Mouse (Mus musculus): ENCODE results near the gene Frrs1.

The Frrs1 gene

DNA sequence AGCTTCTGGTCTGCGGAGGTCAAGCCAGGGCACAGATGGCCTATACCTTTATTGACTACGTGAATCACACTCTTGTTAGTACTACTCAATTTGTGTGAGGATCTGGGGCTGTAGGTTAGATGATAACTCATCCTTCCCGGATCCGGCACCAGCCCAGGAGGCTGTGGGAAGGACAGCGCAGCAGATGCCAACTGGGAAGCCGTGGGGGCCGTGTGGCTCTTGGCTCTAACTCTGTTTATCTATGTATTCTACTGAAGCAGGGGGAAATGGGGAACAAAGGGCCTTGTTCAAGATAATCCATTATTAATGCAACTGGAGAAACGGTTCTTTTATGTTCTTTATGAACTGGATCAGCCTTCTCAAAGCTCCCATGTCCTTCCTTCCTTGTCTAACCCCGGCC, 47.3 kb downstream of the Frrs1 start:
- DNase-seq (ENCODE audit: low spot score) = no peak

DNA sequence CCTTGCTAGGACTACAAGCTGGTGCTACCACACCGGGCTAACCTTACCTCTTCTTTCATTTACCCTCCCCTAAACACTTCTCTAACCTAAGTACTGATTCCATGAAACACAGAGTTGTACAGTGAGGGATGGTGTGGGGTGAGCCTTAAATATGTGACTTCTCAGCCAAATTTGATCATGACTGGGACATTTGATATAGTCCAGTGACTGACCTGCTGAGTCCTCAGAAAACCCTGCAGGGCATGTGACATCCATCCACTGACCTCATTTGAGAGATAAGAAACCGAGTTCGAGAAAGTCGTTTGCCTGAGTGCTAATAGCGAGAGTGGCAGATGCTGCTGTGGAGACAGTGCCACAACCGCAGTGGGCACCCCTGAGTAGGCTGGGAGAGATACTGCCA, 55.1 kb downstream of the Frrs1 start:
- DNase-seq (ENCODE audit: low spot score) = no peak

DNA sequence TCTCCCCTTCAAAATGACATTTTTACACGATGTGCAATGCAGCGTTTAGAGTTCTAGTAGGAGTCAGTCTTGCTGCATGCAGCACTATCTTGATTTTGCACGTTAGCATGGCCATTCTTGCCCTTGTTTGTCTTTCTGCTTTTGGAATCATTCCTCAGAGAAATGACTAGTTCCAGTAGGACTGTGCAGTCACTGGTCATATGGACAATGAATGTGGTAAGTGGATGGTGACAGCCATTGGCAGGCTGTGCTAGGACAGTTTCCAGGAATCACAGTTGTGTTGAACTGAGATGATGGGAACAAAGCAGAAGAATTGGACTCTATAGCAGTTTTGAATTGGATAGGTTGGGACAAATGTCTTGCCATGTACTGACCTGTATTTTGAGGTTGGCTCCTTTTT, 55.7 kb downstream of the Frrs1 start:
- no peak for DNase-seq (ENCODE audit: low spot score)

DNA sequence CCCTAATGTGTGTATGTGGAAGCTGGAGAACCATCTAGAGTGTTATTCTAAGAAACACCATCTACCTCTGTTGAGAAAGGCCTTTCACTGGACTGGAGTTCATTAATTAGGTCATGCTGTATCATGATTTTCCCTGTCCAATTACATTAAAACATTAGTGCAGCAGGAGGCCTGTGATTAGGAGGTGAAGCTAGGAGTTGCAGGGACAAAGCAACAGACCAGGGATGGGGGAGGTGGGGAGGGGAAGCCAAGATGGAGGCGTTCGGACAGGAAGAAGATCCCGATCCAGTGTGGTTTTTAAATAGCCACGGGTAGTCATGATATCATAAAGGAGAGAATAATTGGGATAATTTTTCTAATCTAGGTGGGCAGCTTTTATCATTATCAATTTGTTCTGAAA, 57.8 kb downstream of the Frrs1 start:
- DNase-seq (ENCODE audit: low spot score) = no peak

DNA sequence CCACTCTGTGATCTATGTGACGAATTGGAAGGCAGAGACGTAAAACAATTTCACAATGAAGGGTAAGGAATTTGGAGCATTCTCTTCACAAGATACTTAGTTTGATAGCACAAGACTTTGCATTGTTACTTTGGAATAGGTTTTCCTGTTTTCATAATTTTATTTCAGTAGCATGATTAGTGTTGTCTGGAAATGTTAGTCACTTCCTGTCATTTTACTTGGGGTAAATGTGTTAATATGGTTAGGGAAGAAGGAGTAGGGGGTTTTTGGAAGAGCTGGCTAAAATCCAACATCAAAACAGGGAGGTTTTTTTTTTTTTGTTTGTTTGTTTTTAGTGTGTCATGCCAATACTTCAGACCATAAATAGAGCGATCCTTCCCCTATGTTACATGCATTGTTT, 62.3 kb downstream of the Frrs1 start:
- no peak for DNase-seq (ENCODE audit: low spot score)

DNA sequence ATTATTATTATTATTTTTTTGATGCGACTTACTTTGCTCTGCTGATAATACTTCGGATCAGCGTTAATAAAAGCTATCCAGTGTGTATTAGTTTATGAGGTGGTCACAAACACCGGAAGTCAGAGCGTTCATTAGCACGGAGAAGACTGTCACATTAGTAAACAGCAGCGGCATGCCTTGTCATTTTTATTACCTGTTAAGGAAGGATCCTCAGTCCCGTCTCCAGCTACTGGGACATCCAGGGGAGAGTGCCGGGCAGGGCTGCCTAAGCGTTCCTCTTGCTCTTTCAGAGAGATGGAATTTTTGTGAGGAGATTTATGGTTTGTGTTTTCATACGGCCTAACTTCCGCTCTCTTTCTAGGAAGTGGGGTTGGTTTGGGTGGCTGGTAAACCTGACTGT, 63.8 kb downstream of the Frrs1 start:
- DNase-seq (ENCODE audit: low spot score) = no peak

DNA sequence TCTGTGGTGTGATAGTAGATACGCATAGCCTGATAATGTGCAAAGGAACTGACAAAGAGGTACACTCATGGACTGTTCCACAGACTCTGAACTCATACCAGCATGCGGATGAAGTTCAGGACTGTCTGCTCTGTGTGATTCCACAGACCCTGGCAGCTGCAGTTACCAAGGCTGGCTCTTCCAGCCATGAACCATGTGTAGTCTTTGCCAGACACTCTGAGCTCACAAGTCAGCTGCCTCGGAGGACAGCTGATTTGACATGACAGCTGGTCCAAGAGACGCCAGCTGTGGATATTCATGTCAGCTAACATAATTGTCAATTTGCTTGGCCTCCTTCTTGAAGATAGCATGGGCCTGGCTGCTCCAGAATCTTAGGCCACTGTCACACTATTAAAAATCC, 69.7 kb downstream of the Frrs1 start:
- DNase-seq (ENCODE audit: low spot score) = no peak

DNA sequence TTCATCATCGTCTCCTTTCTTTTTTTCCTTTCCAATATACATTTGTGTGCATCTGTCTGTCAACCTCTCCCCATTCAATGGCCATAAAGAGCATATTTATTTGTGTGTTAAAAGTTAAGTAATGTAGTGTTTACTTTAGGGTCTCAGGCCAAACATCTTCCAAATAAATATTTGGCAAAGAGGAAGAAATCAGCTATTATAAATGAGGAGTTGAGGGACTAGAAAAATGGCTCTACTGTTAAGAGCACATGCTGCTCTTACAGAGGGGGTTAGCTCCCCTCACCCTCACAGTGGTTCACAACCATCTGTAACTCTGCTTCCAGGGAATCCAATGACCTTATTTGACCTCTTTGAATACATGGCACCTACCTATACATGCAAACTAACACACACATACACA, 73.9 kb downstream of the Frrs1 start:
- DNase-seq (ENCODE audit: low spot score) = no peak

DNA sequence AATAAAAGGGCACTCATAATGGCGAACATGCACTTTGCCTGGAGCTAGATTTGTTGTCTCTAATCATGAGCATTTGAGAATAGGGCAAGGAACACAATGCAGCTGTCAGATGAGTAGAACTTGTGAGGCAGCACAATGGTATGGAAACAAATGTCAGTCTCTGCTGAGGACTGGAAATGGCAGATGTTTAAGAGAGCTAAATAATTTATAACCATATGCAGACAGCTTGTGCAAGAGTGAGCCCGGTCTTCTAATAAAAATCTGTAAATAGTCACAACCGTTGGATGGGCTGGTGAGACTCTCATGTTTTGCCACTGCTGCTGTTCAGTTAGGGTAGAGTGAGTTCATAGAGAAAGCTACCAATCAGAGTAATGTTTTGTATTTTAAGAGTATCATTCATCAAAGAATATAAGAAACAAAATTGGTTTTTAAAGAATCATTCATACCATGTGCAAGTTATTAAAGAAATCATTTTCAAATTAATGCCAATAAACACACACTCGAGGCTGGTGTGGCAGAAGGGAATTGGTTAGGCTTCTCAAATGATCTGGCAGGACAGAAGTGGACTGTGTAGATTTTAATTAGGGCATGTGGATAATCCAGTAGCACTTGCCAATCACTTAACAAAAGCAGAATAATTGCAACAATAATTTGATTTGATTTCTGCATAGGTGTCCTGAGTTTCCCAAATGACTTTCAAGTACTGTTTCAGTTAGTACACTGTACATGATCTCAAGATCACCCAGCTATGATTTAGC, 77.8 kb downstream of the Frrs1 start:
- no peak for DNase-seq (ENCODE audit: low spot score)

DNA sequence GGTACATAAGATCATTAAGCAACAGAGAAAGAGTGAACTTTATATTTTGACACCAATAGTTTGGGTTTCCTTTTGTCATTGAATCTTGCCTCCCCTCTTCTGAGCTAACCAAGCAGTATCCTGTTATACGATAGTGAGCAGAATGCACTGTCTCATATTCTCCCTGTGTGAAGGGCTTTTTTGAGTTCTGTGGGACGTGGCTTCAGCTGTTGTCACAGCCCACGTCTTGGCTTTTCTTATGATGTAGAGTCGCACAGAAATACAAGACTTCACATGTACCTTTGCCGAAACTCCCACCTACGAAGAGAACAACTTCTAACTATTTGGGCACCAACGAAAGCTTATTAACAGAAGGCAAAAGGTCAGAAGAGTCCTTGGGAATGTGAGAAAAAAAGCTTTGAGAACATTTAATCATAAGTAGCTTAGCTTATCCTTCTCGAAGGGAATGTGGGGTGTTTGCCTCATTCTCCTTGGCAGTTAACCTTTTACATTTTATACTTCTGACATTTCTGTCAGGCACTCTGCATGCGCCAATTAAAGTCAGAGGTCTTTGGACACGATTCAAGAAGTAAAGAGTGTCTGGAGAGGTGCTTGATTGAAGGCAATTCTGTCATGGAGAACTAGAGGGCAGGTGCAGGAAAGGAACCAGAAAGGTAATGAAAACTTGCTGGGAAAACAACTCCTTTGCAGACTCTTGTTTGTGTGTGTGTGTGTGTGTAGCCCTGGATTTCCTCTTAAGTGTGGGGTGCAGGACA, 81.7 kb downstream of the Frrs1 start:
- no peak for DNase-seq (ENCODE audit: low spot score)

DNA sequence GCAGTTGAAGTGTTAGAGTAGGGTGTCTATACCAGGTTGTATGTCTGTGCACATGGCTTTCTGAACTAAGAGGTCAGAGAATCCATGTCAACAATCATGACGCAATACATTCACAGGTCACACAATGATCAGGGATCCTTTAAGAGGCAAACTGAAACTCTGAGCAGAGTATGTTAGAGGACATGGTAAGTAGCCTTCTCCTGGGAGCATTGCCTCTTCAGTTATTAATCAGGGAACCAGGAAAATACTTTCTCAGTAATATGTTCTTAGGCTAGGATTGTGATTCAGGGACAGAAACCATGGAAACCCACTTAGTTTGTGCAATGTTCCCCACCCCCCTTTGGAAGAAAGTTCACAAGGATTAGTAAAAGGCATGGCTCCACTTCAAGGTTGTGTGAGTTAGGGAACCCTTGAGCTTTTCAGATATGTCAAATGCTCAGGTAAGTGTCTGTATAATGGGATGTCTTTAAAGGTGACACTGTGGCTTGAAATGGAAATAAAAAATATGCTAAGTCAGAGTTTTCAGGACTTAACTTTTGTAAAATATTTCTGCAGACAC, 82.4 kb downstream of the Frrs1 start:
- DNase-seq (ENCODE audit: low spot score) = no peak

DNA sequence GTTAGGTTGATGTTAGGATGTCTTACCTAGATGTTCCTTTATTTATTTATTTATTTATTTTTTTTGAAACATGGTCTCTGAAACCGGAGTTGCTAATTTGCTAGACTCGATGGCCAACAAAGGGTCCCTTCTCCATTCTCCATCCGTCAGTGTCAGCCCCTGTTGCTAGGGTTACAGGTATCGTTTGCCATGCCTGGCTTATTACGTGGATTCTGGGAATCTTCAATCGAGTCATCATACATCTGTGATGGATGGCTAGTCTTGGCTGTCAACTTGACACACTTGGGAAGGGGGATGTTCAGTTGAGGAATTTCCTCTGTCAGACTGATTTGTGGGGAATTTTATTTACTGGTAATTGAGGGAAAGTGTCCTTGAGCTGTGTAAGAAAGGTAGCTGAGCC, 83.5 kb downstream of the Frrs1 start:
- DNase-seq (ENCODE audit: low spot score) = no peak

DNA sequence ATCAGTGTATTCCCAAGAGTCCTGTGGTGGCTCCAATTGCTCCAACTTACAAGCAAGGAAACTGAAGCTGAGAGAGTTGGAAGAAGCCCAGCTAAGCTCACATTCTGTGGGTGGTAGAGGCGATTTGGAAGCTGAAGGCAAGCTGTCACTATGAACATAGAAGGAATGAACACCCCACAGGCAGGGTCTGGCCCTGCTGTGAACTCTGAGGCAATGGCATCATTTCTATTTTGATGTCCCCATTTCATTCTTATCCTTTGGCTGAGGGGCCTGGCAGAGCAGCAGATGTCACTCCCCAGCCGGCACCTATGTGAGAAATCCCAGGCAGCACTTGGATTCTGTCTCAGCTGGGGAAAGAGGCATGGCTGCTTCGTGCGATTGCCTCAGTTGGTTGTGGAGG, 84.2 kb downstream of the Frrs1 start:
- no peak for DNase-seq (ENCODE audit: low spot score)

DNA sequence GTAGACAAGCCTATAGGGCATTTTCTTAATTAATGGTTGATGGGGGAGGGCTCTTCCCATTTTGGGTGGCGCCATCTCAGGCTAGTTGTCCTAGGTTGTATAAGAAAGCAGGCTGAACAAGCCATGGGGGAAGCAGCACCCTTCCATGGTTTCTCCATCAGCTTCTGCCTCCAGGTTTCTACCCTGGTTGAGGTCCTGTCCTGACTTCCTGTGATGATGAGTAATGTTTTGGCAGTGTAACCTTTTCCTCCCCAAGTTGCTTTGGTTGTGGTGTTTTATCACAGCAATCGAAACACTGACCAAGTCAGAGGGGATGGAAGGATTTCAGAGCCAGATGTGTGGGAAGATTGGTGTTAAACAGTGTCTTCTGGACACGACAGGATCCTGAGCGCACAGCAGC, 87.2 kb downstream of the Frrs1 start:
- DNase-seq (ENCODE audit: low spot score) = no peak

DNA sequence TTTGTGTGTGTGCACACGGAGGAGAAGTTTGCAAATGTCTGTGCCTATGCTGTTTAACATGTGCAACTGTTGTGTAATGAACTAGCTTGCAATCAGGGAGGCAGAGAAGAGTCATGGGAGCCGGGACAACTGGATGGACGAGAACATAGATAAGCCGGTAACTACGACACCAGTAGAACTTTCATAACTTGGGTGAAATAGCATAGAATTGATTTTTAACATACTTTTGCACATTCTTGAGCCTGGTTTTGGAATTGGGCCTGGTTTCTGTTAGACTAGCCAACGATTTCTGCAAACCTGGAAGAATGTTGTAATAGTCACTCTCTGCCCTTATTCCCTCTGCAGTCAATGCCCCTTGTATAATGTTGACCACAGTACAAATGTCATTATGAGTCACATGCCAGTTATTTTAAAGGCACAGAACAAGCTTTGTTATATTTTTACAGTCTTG, 91.4 kb downstream of the Frrs1 start:
- DNase-seq (ENCODE audit: low spot score) = no peak

DNA sequence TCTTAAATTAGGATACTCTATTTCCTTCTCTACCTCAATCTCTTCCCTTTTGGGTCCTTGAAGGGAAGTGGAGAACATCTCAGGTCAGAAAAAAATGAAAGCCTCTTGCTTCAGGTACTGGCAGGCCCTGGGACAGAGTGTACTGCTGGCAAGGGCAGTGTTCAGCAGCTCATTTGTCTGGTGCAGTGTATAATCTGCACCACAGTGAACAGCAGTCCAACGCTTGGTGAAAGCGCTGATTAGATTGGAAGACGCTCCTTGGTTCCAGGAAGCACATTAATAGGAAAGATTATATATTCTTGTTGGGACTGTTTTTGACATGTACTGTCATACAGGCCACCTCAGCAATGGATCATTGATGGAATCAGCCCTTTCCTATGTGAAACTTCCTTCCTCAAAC, 92.2 kb downstream of the Frrs1 start:
- DNase-seq (ENCODE audit: low spot score) = no peak

DNA sequence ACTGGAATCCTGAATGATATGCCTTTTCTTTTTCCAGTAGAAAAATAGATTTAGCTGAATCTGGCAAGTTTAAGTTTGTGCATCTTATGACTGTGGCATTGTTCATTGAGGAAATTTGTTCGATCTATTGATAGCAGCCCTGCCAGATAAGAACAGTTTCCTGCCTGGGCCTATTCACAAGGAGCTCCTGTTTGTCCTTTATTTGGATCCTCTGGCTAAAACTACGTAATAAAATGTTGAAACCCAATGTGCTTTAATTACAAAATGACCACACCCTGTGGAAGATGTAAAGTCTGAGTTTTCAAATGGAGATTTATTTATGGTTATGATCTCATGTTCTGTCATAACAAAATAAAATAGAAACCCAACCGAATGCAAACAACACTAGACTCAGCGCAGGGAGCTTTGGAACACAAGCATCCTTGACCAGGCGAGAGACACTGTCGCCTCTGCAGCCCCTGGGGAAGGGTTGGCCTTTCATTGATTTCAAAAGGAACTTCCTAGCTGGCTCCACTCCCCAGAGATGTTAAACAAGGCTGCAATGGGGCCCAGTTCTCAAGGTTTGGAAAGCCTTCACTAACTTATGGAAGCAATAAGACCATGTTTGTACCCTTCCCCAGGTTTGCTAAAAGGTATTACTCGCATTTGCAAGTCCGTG, 93.1 kb downstream of the Frrs1 start:
- DNase-seq (ENCODE audit: low spot score) = no peak

DNA sequence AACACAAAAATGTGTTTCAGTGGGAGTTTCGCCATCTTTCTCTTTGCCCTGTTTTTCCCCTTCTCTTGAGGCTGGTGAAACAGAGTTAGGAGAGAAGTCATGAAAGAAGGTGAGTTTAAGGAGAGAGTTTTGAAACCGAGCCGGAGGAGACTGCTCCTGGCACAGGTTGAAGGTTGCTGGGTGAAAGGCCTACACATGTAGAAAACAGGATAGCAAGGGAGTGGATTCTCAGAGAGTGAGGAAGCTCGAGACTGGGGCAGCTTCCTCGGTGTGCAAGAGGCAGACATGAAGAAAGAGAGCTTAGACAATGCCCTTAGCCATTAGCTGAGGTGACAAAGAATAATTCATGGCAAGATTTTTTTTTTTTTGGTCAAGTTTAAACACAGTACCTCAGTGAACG, 94.1 kb downstream of the Frrs1 start:
- DNase-seq (ENCODE audit: low spot score) = no peak

DNA sequence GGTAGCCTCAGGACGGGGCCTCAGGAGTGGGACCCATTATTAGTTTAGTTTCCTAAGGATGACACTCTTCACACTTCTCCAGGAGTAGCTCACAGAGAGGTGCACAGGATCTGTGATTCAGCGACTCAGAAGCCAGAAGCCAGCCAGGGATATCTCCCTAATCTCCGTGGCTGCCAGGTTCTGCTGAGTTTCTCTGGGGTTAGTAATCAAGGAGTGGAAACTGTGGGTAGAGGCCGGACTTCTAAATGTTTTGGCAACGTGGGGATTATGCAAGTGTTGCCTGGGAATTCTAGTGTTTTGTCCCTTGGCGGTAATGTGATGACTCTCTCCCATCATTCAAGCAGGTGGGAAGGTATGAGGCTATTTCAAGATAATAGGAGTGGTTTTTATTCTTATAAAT, 95.8 kb downstream of the Frrs1 start:
- DNase-seq (ENCODE audit: low spot score) = no peak
